Mouse (Mus musculus) small intestine, adult 2 months (tissue): ENCODE results near the gene Gm21987.

Experiments used
- CTCF ChIP-seq: fragments of 200-500 bp; IDR thresholded peaks from 2 replicates; pipeline ENCODE4 v1.5.1; 2012; ENCODE audit warnings: low read depth, mild to moderate bottlenecking, control low read depth, inconsistent platforms, low read length, moderate library complexity, mixed read lengths; ENCODE audit not compliant: insufficient replicate concordance, insufficient read length; ENCODE audit errors: extremely low read depth
- POLR2A ChIP-seq: fragments of 200-500 bp; IDR thresholded peaks from 2 replicates; pipeline ENCODE4 v1.6.1; 2012; ENCODE audit warnings: low read depth, mild to moderate bottlenecking, control low read depth, inconsistent platforms, low read length, moderate library complexity

GRCm38 (mm10) chr16:38379926-38380325 lies 33.1 kb downstream of the Gm21987 start:
- TF ChIP-seq CTCF (no peak), POLR2A (no peak)
